Mouse (Mus musculus) cerebral cortex, adult 2 months (tissue): ENCODE measurements around the gene Adgra3.

ENCODE experiments used
- WGBS: fragments of 180-500 bp; shearing (Covaris S2); methylation state at CpG from one replicate; pipeline ENCODE4 v1.1.7; 2018; 5-methylcytosine and 5-hydroxymethylcytosine counted together

The Adgra3 gene

DNA sequence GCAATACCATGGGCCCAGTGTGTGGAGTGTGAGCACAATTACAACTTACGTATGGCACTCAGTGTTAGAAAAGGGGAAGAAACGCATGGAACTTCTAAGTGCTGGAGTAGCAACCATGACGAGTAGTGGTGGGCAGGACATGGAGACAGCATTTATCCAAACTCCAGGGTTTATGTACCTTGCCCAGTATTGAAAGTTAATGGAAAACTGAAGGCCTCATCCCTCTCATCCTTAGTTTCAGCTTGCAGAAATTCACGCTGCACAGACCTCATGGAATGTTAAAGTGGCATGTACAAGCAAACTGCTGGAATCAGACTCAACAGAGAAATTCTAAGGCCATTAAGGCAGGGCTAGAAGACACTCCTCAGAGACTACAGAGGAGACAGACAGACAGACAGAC, 84.6 kb downstream of the Adgra3 start:
- WGBS, result 98% methylated on average over 4 of the region's 4 CpGs

DNA sequence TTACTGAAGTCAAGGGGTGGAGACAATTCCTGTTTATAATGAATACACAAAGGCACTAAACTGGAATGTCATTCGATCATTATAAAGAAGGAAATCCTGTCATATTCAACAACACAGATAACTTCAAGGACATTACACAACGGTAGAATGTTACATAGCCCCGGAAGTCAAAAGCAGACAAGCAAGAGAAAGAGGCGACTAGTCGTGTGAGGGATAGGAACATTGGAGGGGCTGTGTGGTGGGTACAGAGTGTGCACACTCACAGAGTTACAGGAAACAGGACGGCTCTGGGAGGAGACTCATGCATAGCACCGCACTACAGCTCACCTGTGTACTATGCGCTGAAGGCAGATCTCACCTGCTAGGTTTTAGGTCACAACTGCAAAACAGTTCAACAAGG, 89.1 kb downstream of the Adgra3 start:
- WGBS, result 85% methylated on average over 8 of the region's 8 CpGs

DNA sequence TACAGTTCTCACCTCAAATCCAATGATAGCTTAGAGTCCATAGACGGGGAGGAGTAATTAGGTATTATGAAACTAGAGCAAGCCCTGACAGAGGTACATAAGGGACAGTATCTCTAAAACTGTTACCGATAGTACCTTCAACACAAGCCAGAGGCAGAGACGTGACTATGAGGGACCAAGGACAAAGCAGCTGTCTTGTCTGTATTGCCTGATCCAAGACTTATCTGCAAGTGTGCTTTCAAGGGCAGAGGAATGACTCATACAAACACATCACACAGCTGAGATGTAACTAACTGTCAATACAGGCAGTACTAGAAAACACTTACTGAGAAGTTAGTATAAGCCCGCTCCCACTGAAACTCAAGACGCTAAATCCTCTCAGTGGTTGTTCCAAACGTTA, 91.1 kb downstream of the Adgra3 start:
- WGBS, result 89% methylated on average over 6 of the region's 6 CpGs

DNA sequence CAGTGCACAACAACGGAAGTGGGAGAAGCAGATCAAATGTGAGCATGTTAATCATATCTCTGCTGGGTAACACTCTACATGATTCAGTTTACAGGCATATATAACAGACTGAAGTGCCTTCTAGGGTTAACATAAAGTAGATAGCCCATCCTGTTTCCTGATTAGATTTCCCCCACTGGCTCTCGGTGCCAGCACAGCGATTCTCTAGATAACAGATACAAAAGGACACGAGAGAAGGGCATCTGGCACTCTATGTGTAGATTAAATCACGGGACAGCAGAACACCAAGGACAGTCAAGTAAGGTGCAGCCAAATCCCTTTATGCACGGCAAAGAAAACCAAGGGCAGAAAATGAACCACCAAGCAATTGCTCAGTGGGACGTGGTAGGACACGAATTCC, 93.0 kb downstream of the Adgra3 start:
- 80% methylated on average over 8 of the region's 8 CpGs for WGBS

DNA sequence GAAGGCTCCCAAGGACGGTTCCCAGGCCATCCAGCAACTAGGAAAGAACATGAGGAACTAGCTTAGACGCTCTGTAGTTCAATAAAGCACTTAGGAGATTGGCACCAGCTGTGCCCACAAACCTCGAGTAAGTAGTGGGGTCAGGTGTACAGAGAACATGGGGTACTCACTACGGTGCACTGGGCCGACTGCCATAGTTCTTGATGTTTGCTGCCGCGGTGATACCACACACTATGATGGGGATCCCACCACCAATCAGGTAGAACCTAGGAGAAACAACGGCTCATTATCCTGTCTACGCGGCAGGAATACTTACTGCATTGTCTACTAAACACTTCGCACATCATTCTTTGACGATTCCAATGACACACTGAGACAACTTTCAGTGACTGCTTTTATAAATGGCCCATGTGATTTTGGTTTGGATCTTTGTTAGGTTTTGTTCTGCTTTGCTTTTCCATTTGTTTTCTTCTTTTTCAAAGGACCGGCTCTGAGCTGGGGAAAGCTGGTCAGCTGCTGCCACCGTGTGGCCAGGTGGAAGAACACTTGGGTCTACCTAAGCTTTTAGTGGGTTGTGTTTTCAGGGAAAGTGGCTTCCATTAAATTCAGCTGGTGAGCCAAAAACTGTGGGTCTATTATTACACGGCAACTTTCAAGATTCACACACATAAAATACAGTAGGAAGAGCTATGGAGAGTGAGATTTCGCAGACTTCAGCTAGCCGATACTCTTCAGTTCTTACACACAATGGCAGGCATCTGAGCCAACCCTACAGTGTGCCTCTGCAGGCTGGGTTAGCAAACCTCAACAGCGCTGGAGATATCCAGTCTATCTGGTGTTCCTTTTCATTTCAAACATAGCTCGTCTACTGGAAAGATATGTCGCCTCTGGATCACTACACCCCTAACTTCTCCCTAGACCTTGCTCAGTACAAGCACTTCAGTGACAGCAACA, 97.1 kb downstream of the Adgra3 start:
- 69% methylated on average over 20 of the region's 20 CpGs for WGBS

DNA sequence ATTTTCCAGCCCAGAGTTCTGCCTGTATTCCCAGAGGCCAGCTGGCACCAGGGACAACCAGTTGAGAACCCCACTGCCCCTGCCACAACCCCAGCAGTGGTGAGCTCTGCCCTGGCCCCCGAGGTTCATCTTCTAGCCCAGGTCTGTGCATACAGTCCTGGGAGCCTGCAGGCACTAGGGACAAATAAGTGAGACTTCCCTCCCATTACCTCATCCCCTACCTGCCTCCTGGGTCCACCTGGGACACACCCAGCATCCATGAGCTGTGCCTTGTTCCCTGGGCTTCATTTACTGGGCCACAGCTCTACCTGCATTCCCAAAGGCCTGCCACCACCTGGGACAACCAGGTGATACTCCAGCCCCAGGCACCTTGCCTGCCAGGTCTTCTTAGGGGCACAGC, 122.5 kb downstream of the Adgra3 start:
- 82% methylated on average over 1 of the region's 1 CpGs for WGBS

DNA sequence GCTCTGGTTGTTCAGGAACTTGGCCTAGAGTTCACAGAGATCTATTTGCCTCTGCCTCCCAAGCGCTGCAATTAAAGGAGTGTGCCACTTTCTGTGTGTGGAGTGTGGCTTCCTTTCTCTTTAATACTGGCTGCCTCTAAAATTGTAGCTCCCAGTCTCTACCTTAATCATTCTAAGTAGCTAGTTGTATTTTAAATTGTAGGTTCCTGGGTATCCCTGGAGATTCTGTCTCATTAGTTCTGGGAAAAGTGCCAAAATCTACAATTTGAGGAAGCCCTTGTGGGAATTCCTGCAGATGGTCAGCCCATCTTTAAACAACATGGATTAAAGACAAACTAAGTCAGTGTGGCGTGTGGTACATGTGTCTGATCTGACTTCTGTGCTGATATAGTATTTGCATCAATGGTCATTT, 143.1 kb downstream of the Adgra3 start:
- WGBS, result 43% methylated on average over 2 of the region's 2 CpGs
